Mouse (Mus musculus): ENCODE results near the gene Fosb. TPM values are rescaled to one million over a fixed set of nuclear protein-coding genes. Genes with fewer than 3 reads are reported as not detected.

Fosb gene
- polyA plus RNA-seq (2012; rRNA removed): 0.89 and 1.1 TPM in 2 replicates

DNA sequence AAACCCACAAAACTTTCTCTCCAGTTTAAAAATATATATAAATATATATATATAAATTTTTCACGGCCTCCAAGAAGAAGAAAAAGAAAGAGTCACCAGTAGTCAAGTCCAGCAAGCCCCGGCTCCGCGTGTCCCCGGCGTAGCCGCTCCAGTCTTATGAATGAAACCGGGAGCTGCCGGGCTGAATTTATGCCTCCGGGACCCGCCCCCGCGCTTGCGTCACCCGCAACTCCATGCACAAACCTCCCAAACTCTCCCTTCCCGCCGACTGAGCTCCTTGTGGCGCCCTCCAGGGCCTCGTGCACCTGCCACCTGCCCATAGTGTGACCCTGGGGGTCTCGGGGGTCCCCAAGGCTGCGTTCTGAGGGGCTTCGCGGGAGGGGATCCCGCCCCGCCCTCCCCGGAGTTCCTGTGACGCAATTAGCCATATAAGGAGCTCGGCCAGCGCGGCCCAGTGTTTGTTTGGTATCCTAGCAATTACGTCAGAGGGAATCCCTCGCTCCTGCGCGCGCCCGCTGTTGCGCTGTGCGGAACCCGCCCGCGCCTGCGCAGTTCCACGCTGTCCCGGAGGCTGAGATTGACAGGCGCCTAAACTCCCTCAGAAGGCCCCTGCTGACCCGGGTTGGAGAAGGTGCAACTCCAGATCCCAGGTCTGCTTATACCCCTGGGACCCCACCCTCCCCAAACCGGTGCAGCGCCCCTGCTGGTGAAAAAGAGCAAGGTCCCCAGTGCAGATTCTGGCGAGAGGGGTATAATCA, at the start of gene Fosb:
Gene Fosb (minus strand): TSS at position 168 of the 758 bp plus-strand sequence.
- no peak for DNase-seq (ENCODE audit: low read depth)

GRCm38 (mm10) chr7:19359299-19359891, 49.5 kb upstream of the Fosb start, which contains the start of the genes Cd3eap and Ppp1r13l:
Gene Cd3eap, minus strand, starts transcription at chr7:19359483.
Gene Ppp1r13l, plus strand, starts transcription at chr7:19359749.
- no peak for DNase-seq (ENCODE audit: low read depth)

GRCm38 (mm10) chr7:19358634-19359033, 48.8 kb upstream of the Fosb start:
- DNase-seq (ENCODE audit: low read depth): no peak

DNA sequence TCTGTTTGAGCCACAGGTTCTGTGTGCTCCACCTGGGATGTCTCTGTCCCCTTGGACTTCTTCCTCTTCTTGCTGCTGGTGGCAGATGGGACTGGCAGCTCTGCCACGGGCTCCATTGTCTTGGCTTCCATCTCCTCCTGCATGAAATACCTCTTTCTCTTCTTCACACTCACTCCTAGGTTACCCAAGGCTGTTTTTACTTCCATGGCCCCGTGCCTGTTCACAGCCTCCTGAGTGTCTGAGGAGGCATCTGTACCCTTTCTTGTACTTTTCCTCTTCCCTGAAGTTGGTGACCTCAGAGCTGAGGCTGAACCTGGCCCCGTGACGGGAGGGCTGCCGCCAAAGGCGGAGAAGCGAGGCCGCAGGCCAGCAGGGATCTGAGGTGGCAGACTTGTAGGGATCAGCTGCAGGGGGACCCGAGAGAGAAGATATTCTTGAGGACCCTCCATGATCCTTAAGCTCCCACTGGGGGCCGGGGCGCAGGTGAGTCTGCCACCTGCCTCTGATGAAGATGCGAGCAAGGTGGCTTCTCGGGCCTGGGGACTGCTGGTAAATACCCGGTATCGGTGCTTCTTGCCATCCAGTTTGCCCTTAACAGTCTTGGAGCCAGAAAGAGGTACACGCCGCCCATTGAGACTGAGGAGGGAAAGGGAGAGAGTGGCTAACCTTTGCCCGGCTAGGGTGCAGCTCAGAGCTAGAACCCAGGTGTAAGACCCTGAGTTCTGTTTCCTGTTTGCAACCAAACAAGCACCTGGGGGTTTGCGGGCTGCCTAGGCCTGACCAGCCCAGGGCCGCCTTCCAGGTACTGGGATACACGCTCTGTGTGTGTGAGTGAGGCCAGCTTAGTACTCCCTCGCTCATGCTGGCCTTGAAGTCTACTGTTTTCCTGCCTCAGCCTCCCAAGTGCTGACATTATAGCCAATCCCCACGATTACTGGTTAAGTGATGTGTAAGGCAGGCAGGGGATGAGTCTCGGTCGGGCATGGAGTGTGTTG, 47.8 kb upstream of the Fosb start:
- no peak for DNase-seq (ENCODE audit: low read depth)

- DNase-seq (ENCODE audit: low read depth): no peak
Observed at GRCm38 (mm10) chr7:19356311-19356710, 46.5 kb upstream of the Fosb start.

DNA sequence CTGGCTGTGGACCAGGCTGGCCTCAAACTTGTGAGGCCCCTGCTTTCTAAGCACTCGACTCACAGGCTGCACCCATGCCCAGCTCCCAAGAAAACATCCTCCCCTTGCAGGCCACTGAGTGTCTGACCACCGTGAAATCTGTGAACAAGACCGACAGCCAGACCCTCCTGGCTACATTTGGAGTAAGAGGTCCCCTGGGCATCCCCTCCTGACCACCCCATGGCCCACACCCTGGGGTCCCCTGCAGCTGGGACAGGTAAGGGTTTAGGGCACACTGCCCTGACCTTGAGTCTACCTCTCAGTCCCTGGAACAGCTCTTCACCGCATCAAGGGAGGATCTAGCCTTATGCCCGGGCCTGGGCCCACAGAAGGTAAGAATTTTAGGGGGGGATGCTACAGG, 45.1 kb upstream of the Fosb start:
- no peak for DNase-seq (ENCODE audit: low read depth)

DNA sequence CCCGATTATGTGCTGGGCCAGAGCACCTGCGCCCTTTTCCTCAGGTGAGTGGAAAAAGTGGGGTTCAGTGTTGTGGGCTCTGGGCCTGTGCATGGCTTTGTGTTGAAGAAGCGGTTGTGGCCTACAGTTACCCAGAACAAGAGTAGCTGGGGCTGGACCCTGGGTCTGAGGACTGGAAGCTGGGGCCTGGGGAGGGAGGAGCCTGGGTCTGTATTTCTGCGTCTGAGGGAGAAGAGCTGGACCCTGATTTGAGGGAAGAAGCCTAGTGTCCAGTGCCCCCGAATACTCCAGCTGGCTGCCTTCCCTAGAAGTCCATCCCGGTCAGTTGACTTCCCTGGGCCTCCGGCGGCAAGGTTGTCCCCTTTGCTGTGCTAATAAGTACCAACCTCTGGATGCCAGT, 40.4 kb upstream of the Fosb start:
- DNase-seq (ENCODE audit: low read depth): no peak

DNA sequence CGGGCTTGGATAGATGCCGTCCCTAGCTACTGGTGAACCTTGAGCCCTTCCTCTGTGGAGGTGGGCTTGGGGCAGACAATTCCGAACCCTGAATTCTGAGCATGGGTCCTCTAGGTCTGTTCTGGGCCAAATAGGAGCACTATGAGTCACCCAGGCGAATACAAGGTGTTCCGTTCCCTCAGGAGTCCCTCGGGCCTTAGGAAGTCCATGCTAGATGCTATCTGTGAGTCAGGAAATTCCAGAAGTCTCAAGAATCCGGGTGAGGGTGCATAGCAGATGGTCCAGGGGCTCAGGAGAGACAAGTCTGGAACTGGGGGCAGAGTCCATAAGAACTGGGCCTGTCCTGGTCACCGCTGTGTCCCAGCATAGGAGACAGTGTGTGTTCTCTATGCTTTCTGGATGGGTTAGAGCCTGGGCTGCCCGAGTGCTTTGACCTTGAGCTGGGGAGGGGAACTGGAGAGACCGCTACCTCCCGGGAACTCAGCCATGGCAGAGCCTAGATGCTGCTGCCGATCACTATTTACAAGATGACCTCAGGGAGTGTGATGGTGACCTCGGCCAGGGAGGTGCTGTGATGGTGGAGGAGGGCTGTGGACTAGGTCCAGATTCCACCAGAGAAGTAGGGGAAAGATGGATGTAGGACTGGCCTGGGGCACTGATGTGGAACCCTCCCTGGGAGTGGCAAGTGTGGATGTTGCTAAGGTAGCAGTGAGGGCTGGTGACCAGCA, 39.5 kb upstream of the Fosb start:
- DNase-seq (ENCODE audit: low read depth): no peak

GRCm38 (mm10) chr7:19344938-19345471, 35.2 kb upstream of the Fosb start:
- DNase-seq (ENCODE audit: low read depth): no peak

DNA sequence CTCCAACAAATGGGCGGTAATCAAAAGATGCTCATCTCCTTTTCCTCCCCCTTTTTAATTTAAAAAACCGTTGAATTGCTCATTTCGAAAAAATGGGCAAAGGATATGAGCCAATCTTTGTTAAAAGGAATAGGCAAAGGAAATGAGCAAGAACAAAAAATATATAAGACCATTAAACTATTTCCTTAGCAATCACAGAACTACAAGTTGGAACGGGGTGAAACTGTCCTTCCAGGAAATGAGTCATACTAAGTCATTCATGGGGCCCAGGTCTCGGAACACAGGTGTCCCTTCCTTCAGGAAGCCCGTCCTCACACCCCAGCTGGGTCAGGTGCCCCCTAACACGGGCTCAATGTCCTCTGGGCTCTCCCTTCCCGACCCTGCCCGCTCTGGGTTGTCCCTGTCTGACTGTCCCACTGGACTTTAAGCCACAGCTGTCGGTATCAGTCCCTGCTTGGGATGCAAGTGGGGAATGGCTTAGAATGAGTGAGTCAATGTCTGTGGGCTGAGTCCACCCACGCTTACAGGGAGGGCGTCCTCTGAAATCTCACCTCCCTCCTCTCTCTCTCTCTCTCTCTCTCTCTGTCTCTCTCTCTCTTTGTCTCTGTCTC, 34.5 kb upstream of the Fosb start, which contains the start of gene Ercc1:
Gene Ercc1 (plus strand): TSS at position 542 of the 611 bp plus-strand sequence.
- DNase-seq (ENCODE audit: low read depth): no peak

DNA sequence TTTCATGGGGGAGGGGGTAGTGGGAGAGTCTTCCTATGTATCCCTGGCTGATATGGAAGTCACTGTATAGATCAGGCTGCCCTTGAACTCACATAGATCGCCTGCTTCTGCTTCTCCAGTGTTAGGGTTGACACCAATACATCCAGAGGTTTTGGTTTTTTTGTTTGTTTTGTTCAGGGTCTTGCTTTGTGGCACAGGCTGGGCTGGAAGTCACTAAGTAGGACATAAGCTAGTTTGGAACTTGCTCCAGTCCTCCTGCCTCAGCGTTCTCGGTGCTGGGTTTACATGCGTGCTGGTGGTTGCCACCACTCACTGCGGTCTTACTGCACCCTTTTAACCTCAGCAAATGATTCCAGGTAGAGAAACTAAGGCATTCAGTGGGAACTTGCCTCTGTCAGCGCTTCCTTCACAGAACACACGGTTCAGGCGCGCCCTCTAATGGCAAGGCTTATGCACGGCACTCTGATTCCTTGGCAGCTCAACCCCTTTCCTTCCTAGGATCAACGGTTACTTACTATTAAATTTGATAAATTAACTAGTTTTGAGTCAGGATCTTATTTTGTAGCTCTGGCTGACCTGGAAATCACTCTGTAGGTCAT, 33.5 kb upstream of the Fosb start:
- DNase-seq (ENCODE audit: low read depth): no peak

GRCm38 (mm10) chr7:19342481-19343027, 32.7 kb upstream of the Fosb start:
- no peak for DNase-seq (ENCODE audit: low read depth)

DNA sequence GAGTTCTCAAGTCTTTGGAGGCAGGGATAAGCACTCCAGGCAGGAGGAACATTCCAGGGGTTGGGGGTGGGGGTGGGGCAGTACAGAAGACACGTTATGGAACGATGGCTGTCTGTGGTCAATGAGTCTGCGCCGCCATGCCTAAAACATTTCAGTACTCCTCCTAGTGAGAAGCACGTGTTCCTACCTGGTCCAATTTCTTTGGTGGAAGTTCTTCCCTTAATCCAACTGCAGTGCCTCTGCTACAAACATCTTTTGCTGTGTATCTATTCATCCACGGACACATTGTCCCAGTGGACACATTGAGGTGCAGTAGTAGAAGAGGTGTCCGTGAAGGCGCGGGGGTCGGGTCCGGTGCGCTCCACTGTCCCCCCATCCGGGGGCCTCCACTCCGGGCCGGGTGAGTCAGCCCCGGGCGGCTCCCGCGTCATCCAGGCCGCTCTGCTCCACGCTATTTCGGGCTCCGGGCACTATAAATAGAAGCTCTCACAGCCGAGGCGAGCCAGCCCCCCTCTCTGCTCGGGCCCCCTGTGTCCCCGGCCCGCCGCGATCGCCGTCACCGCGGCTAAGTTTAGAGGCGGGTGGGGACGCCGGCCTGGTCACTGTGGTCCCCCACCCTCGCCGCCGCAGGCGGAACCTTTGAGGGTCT, 32.0 kb upstream of the Fosb start:
- no peak for DNase-seq (ENCODE audit: low read depth)

DNA sequence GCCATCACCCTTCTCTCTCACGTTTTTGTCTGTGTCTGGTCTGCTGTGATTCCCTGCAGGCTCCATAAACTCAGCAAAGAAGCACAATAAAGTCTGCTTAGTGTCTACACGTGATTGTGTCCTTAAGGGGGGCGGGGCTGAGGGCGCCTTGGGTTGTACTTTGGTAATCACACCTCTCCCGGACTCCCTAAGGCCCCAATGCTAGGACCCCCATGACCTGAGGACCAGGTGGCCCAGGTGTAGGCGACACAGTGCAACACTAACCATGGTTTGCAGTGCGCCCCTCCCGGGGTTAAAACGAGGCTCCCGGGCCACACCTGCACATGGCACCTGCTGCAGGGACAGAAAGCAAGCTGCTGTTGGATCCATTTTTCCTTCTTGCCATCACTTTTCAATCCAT, 31.4 kb upstream of the Fosb start:
- DNase-seq (ENCODE audit: low read depth): no peak

DNA sequence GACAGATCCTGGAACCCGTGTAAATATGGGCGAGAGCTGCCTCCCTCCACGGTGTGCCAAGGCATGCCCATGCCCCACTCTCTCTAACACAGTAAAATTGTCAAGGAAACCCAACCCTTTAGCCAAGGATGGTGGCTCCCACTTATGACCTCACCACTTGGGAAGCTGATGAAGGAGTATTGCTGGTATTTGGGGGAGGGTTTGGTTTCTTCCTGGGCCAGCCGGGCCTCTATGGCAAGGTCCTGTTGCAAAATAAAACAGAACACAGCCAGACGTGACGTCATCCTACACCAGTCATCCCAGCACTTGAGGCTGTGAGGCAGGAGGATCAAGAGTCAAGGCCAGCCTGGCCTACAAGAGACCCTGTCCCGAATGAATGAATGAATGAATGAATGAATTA, 28.7 kb upstream of the Fosb start:
- no peak for DNase-seq (ENCODE audit: low read depth)

- no peak for DNase-seq (ENCODE audit: low read depth)
Observed at GRCm38 (mm10) chr7:19338060-19338459, 28.2 kb upstream of the Fosb start.

DNA sequence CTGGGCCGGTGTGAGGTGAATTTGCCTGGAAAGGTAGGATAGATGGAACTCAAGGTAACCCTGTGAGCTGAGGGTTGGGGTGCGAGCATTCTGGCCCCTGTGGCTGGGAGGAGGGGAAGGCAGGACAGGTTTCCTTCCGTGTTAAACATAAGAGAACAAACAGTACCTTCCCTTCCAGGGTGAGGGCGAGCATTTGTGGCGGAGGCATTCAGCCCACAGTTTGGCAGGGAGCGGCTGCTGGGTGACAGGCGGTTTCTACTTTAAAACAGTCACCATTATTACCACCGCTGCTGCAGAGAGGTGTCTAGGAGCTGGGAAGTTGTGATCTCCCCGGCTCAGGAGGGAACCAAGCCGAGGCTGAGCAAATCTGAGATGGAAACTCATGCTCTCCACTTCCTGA, 27.3 kb upstream of the Fosb start:
- DNase-seq (ENCODE audit: low read depth): no peak

- DNase-seq (ENCODE audit: low read depth): no peak
Observed at GRCm38 (mm10) chr7:19335583-19335982, 25.7 kb upstream of the Fosb start.

DNA sequence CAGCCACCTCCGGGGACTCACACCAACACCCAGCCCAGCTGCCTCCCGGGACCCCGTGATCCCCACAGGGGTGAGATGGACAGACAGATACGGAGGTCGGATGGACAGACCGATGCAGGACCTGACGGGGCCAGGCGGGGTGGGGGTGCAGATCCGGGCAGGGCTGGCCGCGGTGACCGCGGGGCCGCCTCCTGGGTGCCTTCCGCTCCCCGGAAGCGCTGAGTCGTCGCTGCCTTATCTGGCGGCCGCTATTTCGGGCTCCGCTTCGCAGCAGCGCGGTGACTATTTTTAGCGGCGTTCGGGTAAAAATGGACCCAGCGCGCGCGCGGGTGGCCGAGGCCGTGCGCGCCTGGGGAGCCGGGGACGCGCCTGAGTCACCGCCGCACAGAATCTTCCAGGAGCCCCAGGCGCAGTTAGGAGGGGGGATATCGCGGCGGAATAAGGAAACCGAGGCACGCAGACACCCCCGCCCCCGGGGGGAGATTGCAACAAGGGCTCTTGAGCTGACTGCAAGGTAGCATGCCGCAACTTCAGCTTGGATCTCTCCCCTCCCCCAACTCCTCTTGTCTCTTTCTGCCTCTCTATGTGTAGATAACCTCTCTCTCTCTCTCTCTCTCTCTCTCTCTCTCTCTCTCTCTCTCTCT, 23.0 kb upstream of the Fosb start:
- DNase-seq (ENCODE audit: low read depth): no peak
